Mouse (Mus musculus) layer of hippocampus, adult 11-12 months (tissue): ENCODE results near the gene Vps8.

Source experiments
- DNase-seq: peaks from one replicate; pipeline ENCODE4 v3.0.0; 2022; ENCODE audit warnings: low spot score

Vps8 gene

GRCm38 (mm10) chr16:21477074-21477473 is 54.2 kb downstream of the Vps8 start:
- DNase-seq, result no peak

- no peak for DNase-seq
Measured at GRCm38 (mm10) chr16:21478376-21478775, 55.5 kb downstream of the Vps8 start.

- no peak for DNase-seq
Measured at GRCm38 (mm10) chr16:21483803-21484202, 60.9 kb downstream of the Vps8 start.

GRCm38 (mm10) chr16:21485716-21486115 is 62.8 kb downstream of the Vps8 start:
- no peak for DNase-seq

- DNase-seq, result peak; percentile 64
Measured at GRCm38 (mm10) chr16:21488413-21488812, 65.5 kb downstream of the Vps8 start.

GRCm38 (mm10) chr16:21492346-21492745 is 69.4 kb downstream of the Vps8 start:
- DNase-seq, result no peak

GRCm38 (mm10) chr16:21492894-21493293 is 70.0 kb downstream of the Vps8 start:
- DNase-seq, result no peak

- DNase-seq, result no peak
Measured at GRCm38 (mm10) chr16:21494681-21495080, 71.8 kb downstream of the Vps8 start.

- no peak for DNase-seq
Measured at GRCm38 (mm10) chr16:21496799-21497198, 73.9 kb downstream of the Vps8 start.

- DNase-seq, result no peak
Measured at GRCm38 (mm10) chr16:21497627-21498026, 74.7 kb downstream of the Vps8 start.

GRCm38 (mm10) chr16:21498984-21499383 is 76.1 kb downstream of the Vps8 start:
- no peak for DNase-seq

- DNase-seq, result no peak
Measured at GRCm38 (mm10) chr16:21499656-21500055, 76.7 kb downstream of the Vps8 start.

- no peak for DNase-seq
Measured at GRCm38 (mm10) chr16:21518833-21519232, 95.9 kb downstream of the Vps8 start.

GRCm38 (mm10) chr16:21519785-21520184 is 96.9 kb downstream of the Vps8 start:
- no peak for DNase-seq

- DNase-seq, result no peak
Measured at GRCm38 (mm10) chr16:21523738-21524137, 100.8 kb downstream of the Vps8 start.

- no peak for DNase-seq
Measured at GRCm38 (mm10) chr16:21525376-21525775, 102.5 kb downstream of the Vps8 start.

- no peak for DNase-seq
Measured at GRCm38 (mm10) chr16:21527271-21528007, 104.5 kb downstream of the Vps8 start.

GRCm38 (mm10) chr16:21533503-21533902 is 110.6 kb downstream of the Vps8 start:
- DNase-seq, result no peak

GRCm38 (mm10) chr16:21536240-21537005 is 113.5 kb downstream of the Vps8 start:
- DNase-seq, result no peak

- DNase-seq, result no peak
Measured at GRCm38 (mm10) chr16:21537312-21537711, 114.4 kb downstream of the Vps8 start.

GRCm38 (mm10) chr16:21538889-21539288 is 116.0 kb downstream of the Vps8 start:
- no peak for DNase-seq

GRCm38 (mm10) chr16:21542559-21542958 is 119.6 kb downstream of the Vps8 start:
- no peak for DNase-seq

GRCm38 (mm10) chr16:21547446-21547845 is 124.5 kb downstream of the Vps8 start:
- no peak for DNase-seq
